21 mouse cellular contexts compared by ENCODE assay signal in the genomic region with DNA sequence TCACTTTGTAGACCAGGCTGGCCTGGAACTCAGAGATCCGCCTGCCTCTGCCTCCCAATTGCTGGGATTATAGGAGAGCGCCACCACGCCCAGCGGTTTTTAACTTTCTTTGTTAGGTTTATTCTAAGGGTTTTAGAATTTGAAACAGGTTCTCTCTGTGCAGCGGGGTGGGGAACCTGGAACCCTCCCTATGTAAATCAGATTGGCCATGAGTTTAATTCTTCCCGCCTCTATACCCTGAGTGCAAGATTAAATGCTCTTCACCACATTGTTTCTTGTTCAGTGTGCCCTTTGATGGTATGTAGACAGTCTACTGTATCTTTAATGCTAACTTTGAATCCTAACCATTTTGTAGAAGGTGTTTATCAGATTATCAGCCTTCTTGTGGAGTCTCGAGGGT. TPM values are rescaled to one million over a fixed set of nuclear protein-coding genes. Genes with fewer than 3 reads are reported as not detected.
DNase-seq lines count a peak whose midpoint lies in the region; ATAC-seq and TF ChIP-seq lines count a peak whose summit lies in the region.
"Had no signal": no experiment of that assay in that cellular context is flagged by ENCODE, and none has a peak within 500 bp of the region (broad histone marks: within the 10 kb centered on the region; RNA-seq: fewer than 3 reads in every experiment).

No protein-coding gene starts in this region.

- no peaks in the 10 kb centered on the region for H3K36me3 ChIP-seq in midbrain, embryonic 16.5 days (ENCODE audit: control insufficient read depth, insufficient read depth, low read length)
- peaks cover 29% of the 10 kb centered on the region for H3K36me3 ChIP-seq in midbrain, embryonic 13.5 days
- H3K36me3 ChIP-seq in ES-Bruce4 (ENCODE audit: control insufficient read depth, insufficient read depth, low read length, poor library complexity, severe bottlenecking), result peaks cover 13% of the 10 kb centered on the region

- H3K9ac ChIP-seq in midbrain, embryonic 16.5 days (ENCODE audit: low read depth, low read length), result no peak overlapping the region
- H3K9ac ChIP-seq in midbrain, embryonic 13.5 days (replicated peaks), result no peak overlapping the region
- no peak overlapping the region for H3K9ac ChIP-seq in ES-Bruce4 (ENCODE audit: low read depth, poor library complexity, severe bottlenecking)
- H3K9ac ChIP-seq: forebrain, embryonic 15.5 days; heart, embryonic 12.5 days; heart, embryonic 15.5 days; hindbrain, embryonic 13.5 days had no signal

- H3K27ac ChIP-seq in midbrain, embryonic 16.5 days (ENCODE audit: low read length), result no peak overlapping the region
- no peak overlapping the region for H3K27ac ChIP-seq in midbrain, embryonic 13.5 days
- peak overlapping the region; percentile 96; the same call in 1 of the 2 replicates for H3K27ac ChIP-seq in ES-Bruce4 (ENCODE audit: insufficient read depth, low read length)
- H3K27ac ChIP-seq: forebrain, embryonic 15.5 days; heart, embryonic 15.5 days; hindbrain, embryonic 10.5 days; hindbrain, embryonic 13.5 days had no signal

- no peak for TF ChIP-seq POLR2A in ES-Bruce4 (IDR thresholded peaks at IDR 0.05; ENCODE audit: insufficient read depth, low read length)

- no peak for TF ChIP-seq CTCF in ES-Bruce4 (IDR thresholded peaks at IDR 0.05; ENCODE audit: low read depth, low read length)

- 92% methylated on average over 7 of the region's 7 CpGs for WGBS in midbrain, embryonic 16.5 days
- 93% methylated on average over 7 of the region's 7 CpGs for WGBS in midbrain, embryonic 13.5 days

- no peaks in the 10 kb centered on the region for H3K27me3 ChIP-seq in midbrain, embryonic 16.5 days (ENCODE audit: control insufficient read depth, insufficient read depth, low read depth, low read length)
- H3K27me3 ChIP-seq in midbrain, embryonic 13.5 days, result no peaks in the 10 kb centered on the region
- H3K27me3 ChIP-seq in ES-Bruce4 (ENCODE audit: control insufficient read depth, insufficient read depth, low read length, poor library complexity, severe bottlenecking), result no peaks in the 10 kb centered on the region
- H3K27me3 ChIP-seq: forebrain, embryonic 15.5 days; heart, embryonic 12.5 days; heart, embryonic 15.5 days; hindbrain, embryonic 13.5 days; Patski had no signal

- H3K4me2 ChIP-seq in midbrain, embryonic 16.5 days (ENCODE audit: low read length), result no peak overlapping the region
- H3K4me2 ChIP-seq in midbrain, embryonic 13.5 days (replicated peaks), result no peak overlapping the region
- H3K4me2 ChIP-seq: forebrain, embryonic 15.5 days; heart, embryonic 12.5 days; heart, embryonic 15.5 days; hindbrain, embryonic 13.5 days had no signal

- DNase-seq in R1 (ENCODE audit: low read depth, low spot score) (peak; percentile 93), liver (no peak)
- no peak for DNase-seq in adrenal gland, adult (ENCODE audit: inconsistent age in 2 of 2, low spot score in 1 of 2)
- DNase-seq in urinary bladder, postnatal 10 days (ENCODE audit: low spot score), result no peak
- DNase-seq: adrenal gland, adult 8-10 months; adrenal gland, postnatal 25 days; cerebellum, adult 11-12 months; gastrocnemius, postnatal 25 days; heart, postnatal 36 days; kidney, adult 18-20 months had no signal

- 0 out of 2 replicates have a peak, but pooled peaks have one; percentile 33 for ATAC-seq in midbrain, embryonic 16.5 days
- ATAC-seq in midbrain, embryonic 13.5 days, result no peak
- ATAC-seq: forebrain, embryonic 15.5 days; intestine, embryonic 16.5 days had no signal

- peaks cover 8% of the 10 kb centered on the region for H3K4me1 ChIP-seq in midbrain, embryonic 16.5 days (ENCODE audit: control insufficient read depth, insufficient read depth, low read length)
- peaks cover 9% of the 10 kb centered on the region for H3K4me1 ChIP-seq in midbrain, embryonic 13.5 days (replicated peaks)
- peaks cover 1% of the 10 kb centered on the region for H3K4me1 ChIP-seq in ES-Bruce4 (ENCODE audit: control insufficient read depth, insufficient read depth, low read length)
- H3K4me1 ChIP-seq: hindbrain, embryonic 10.5 days had no signal

- peak; percentile 66; the same call in 1 of the 2 replicates for TF ChIP-seq EP300 in ES-Bruce4 (IDR thresholded peaks at IDR 0.05; ENCODE audit: insufficient read depth, low read depth, low read length)

- no peak overlapping the region for H3K4me3 ChIP-seq in midbrain, embryonic 16.5 days (ENCODE audit: low read depth, low read length)
- no peak overlapping the region for H3K4me3 ChIP-seq in midbrain, embryonic 13.5 days (replicated peaks)
- H3K4me3 ChIP-seq in ES-Bruce4 (ENCODE audit: low read depth, low read length), result no peak overlapping the region
- H3K4me3 ChIP-seq: forebrain, embryonic 15.5 days; heart, embryonic 12.5 days; heart, embryonic 15.5 days; hindbrain, embryonic 10.5 days; hindbrain, embryonic 13.5 days had no signal

- H3K9me3 ChIP-seq in midbrain, embryonic 16.5 days (replicated peaks; ENCODE audit: control insufficient read depth, low read length, poor library complexity, severe bottlenecking), result no peaks in the 10 kb centered on the region
- no peaks in the 10 kb centered on the region for H3K9me3 ChIP-seq in midbrain, embryonic 13.5 days
- H3K9me3 ChIP-seq in ES-Bruce4 (replicated peaks; ENCODE audit: control insufficient read depth, insufficient read depth, low read length, poor library complexity, severe bottlenecking), result no peaks in the 10 kb centered on the region
- H3K9me3 ChIP-seq: forebrain, embryonic 15.5 days; G1E; heart, embryonic 12.5 days; heart, embryonic 15.5 days; hindbrain, embryonic 10.5 days; hindbrain, embryonic 13.5 days had no signal

RNA-seq across cellular contexts. Expression of gene Rtn4, which starts 21.4 kb away (rescaled TPM):
- polyA plus RNA-seq in midbrain, embryonic 16.5 days (2015; fragmentation: Nextera tagmentation; extraction: Ambion mirVana), result 140 and 142 TPM in 2 replicates
- polyA plus RNA-seq in midbrain, embryonic 13.5 days (2015; fragmentation: Nextera tagmentation; extraction: Ambion mirVana), result 111 and 113 TPM in 2 replicates
- polyA plus RNA-seq in ES-Bruce4 (2011; ENCODE audit: insufficient read depth, insufficient read length, low read depth, missing spikeins), result 384 and 410 TPM in 2 replicates
